Mouse (Mus musculus) testis, adult 2 months (tissue): ENCODE measurements at regions not wholly inside any gene's neighbourhood (a gene's known extent, or its start where the extent isn't known, plus 50 kb on each side); places are given as distances from the start of the nearest gene placed in this dataset.

Experiments
- H3K27ac ChIP-seq: fragments of 200-500 bp; 2 replicates; pipeline ENCODE4 v1.5.1; 2012; ENCODE audit warnings: low read depth, low read length; ENCODE audit not compliant: control insufficient read depth, insufficient read depth
- H3K27me3 ChIP-seq: fragments of 200-500 bp; 2 replicates; pipeline ENCODE4 v1.6.1; 2012; ENCODE audit warnings: mild to moderate bottlenecking, low read length, moderate library complexity; ENCODE audit not compliant: control insufficient read depth, insufficient read depth
- H3K36me3 ChIP-seq: fragments of 200-500 bp; 2 replicates; pipeline ENCODE4 v1.6.1; 2012; ENCODE audit warnings: mild to moderate bottlenecking, low read length; ENCODE audit not compliant: control insufficient read depth, insufficient read depth
- H3K4me1 ChIP-seq: fragments of 200-500 bp; 2 replicates; pipeline ENCODE4 v1.6.1; 2012; ENCODE audit warnings: low read length; ENCODE audit not compliant: control insufficient read depth, insufficient read depth
- H3K4me3 ChIP-seq: fragments of 200-500 bp; 2 replicates; pipeline ENCODE4 v1.5.1; 2012; ENCODE audit warnings: low read depth, mild to moderate bottlenecking, low read length, moderate library complexity, mixed read lengths; ENCODE audit not compliant: control insufficient read depth
- CTCF ChIP-seq: fragments of 200-500 bp; IDR thresholded peaks from 2 replicates; pipeline ENCODE4 v1.5.1; 2012; ENCODE audit warnings: low read depth, mild to moderate bottlenecking, inconsistent platforms, low read length, moderate library complexity; ENCODE audit not compliant: control insufficient read depth, insufficient read depth, insufficient replicate concordance
- POLR2A ChIP-seq: fragments of 200-500 bp; IDR thresholded peaks from 2 replicates; pipeline ENCODE4 v1.6.1; 2012; ENCODE audit warnings: low read depth, mild to moderate bottlenecking, inconsistent platforms, low read length, moderate library complexity; ENCODE audit not compliant: control insufficient read depth

DNA sequence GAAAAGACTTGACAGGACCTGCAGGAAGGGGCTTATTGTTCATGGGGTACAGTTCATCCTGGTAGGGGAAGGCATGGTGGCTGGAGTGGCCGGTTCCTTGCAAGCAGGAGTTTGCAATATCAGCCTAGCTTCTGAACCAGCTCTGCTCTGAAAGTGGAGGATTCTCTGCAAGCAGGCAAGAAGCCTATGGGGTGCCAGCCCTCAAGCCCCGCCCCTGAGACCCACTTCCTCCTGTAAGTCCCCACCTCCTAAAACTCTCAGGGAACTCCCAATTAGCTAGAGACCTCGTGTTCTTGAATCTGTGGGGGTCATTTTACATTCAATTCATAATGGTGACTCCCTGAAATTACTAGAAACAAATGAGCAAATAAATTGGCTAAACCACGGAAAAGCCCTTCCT lies 99.0 kb upstream of the Rnaseh2b start:
- no peak overlapping the region for H3K27ac ChIP-seq
- no peaks in the 10 kb centered on the region for H3K27me3 ChIP-seq
- H3K4me3 ChIP-seq: no peak overlapping the region
- no peaks in the 10 kb centered on the region for H3K36me3 ChIP-seq
- no peaks in the 10 kb centered on the region for H3K4me1 ChIP-seq
- TF ChIP-seq POLR2A (no peak), CTCF (no peak)

DNA sequence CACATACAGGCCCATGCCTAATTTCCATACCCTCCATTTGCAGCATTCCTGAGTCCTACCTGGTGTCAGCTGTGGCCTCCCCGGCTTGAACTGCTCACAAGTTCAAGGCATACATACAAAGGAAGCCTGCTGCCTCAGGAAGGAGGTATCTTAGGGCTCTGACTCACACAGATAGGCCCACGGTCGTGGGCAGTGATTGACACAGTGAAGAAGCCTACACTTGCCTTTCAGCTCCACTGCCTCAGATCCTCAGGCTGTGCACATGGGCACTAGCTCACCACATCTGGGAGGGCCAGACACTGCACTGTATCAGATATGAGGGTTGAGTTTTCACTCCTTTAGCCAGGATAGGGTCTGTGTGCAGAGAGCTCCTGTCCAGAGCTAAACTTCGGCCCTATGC lies 95.6 kb upstream of the Rnaseh2b start:
- TF ChIP-seq POLR2A: no peak
- TF ChIP-seq CTCF: no peak

GRCm38 (mm10) chr14:62198476-62199190 lies 93.8 kb upstream of the Rnaseh2b start:
- no peaks in the 10 kb centered on the region for H3K4me1 ChIP-seq
- no peaks in the 10 kb centered on the region for H3K27me3 ChIP-seq
- no peak overlapping the region for H3K4me3 ChIP-seq
- TF ChIP-seq POLR2A (no peak), CTCF (no peak)
- H3K27ac ChIP-seq: no peak overlapping the region
- no peaks in the 10 kb centered on the region for H3K36me3 ChIP-seq

More for the DNA sequence above, 95.6 kb upstream of the Rnaseh2b start:
- Histone ChIP-seq H3K27me3 (no peaks in the 10 kb centered on the region), H3K27ac (no peak overlapping the region), H3K4me1 (no peaks in the 10 kb centered on the region), H3K4me3 (no peak overlapping the region), H3K36me3 (no peaks in the 10 kb centered on the region)

DNA sequence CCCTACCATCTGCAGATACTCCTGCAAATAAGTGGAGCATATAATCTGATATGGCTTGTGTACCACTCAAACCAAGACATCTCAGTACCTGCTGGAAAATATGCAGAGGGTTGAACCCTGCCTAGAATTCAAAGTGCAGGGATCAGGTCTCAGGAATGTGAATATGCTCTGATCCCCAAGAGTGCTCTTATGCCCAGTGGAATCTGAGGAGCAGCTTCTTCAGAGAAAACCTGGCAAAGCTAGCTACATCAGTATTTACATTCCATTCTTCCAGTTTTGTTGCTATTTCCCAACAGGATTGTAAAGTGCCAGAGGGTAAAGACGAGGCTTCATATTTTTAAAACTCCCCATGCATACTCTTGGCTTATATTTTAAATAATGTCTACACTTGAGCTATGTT lies 77.3 kb upstream of the Rnaseh2b start:
- no peaks in the 10 kb centered on the region for H3K4me1 ChIP-seq
- no peak overlapping the region for H3K27ac ChIP-seq
- TF ChIP-seq CTCF (no peak), POLR2A (no peak)
- no peaks in the 10 kb centered on the region for H3K36me3 ChIP-seq
- H3K27me3 ChIP-seq: no peaks in the 10 kb centered on the region
- H3K4me3 ChIP-seq: no peak overlapping the region

DNA sequence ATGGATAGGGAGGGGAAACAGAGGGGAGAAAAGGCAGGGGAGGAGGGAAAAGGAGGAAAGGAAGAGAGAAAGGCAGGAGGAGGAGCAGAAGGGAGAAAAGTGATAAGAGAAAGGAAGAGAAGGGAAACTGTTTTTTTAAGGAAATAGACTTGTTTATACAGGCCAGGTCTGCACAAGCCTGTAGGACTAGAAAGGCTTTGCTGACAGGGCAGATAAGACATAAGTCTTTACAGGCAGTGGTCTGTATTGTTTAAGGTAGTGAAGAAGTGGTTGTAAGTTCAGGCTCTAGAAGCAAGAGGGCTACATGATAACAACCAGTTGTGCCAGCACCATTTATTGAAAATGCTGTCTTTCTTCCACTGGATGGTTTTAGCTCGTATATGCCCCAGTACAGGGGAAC lies 75.4 kb upstream of the Rnaseh2b start:
- Histone ChIP-seq H3K36me3 (no peaks in the 10 kb centered on the region), H3K27ac (no peak overlapping the region), H3K4me1 (no peaks in the 10 kb centered on the region), H3K27me3 (no peaks in the 10 kb centered on the region), H3K4me3 (no peak overlapping the region)
- no peak for TF ChIP-seq POLR2A
- no peak for TF ChIP-seq CTCF

GRCm38 (mm10) chr14:62217971-62218370 lies 74.4 kb upstream of the Rnaseh2b start:
- peaks cover 3% of the 10 kb centered on the region for H3K4me1 ChIP-seq
- TF ChIP-seq POLR2A (no peak), CTCF (no peak)
- H3K4me3 ChIP-seq: no peak overlapping the region
- no peaks in the 10 kb centered on the region for H3K27me3 ChIP-seq
- no peak overlapping the region for H3K27ac ChIP-seq
- H3K36me3 ChIP-seq: no peaks in the 10 kb centered on the region

DNA sequence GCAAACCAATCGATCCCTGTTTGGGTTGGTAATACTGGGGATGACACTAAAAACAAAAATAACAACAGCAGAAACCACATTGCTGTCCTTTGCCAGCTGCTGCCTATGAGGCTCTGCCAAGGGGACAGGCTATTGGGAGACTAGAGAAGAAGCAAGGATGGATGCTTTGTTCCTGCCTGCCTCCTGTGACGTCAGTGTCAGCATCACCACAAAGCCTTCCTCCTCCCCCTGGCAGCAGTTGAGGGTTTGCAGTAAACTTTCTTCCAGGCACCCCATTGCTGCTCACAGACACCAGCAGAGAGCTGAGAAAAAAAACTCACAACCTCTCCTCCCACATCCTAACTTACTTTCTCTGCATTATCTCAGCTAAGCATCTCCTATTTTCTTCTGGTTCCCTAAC lies 73.7 kb upstream of the Rnaseh2b start:
- no peaks in the 10 kb centered on the region for H3K27me3 ChIP-seq
- peaks cover 3% of the 10 kb centered on the region for H3K4me1 ChIP-seq
- no peaks in the 10 kb centered on the region for H3K36me3 ChIP-seq
- no peak overlapping the region for H3K4me3 ChIP-seq
- no peak for TF ChIP-seq POLR2A
- no peak for TF ChIP-seq CTCF
- no peak overlapping the region for H3K27ac ChIP-seq
